Mouse (Mus musculus): ENCODE measurements around the gene Ngfr.
"Not testable (repeated sequence)": the region's sequence is repeated elsewhere in the genome, so short reads cannot be mapped to it uniquely, and the experiment has no call there.

DNA sequence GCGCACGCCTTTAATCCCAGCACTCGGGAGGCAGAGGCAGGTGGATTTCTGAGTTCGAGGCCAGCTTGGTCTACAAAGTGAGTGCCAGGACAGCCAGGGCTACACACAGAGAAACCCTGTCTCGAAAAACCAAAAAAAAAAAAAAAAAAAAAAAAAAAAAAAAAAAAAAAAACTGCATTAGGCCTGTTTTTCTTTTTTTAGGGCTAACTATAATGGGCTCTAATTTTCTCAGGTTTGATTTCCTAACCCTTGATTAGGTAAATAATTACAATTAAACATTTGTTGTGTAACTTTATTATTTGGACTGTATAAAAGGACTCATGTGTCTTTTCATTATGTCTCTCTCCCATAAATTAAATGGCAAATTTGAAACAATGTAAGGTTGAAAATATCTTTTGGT lies 19.8 kb upstream of the Ngfr start:
- TF ChIP-seq CTCF (IDR thresholded peaks at IDR 0.05; ENCODE audit: control insufficient read depth, insufficient read depth, insufficient read length); USF1 (IDR thresholded peaks at IDR 0.05; ENCODE audit: low read depth); MYOG (IDR thresholded peaks at IDR 0.05; ENCODE audit: control insufficient read depth, extremely low read depth, insufficient read length); MAX (IDR thresholded peaks at IDR 0.05); CEBPB (IDR thresholded peaks at IDR 0.05; ENCODE audit: low read depth): not testable (repeated sequence)

Measured in C2C12 (cell line).